Comparison of ENCODE assay signal across 19 mouse cellular contexts in the genomic region with DNA sequence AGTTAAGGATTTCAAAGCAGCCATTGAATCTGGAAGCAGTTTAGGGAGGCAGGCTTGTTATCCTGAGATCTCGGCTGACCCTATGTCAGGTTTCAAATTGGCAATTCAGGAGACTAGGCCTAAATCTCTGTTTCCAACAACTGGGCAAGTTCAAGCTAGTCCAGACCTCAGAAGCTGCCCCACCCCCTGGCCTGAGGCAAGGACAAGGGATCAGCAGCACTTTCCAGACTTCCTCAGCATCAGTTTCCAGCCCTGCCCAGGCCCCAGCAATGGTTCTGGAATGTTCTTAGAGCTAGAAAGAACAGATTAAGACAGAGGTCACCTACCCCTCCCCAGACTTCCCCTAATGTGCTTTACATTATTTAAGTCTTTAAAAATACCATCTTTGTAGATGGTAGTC. TPM values are rescaled to one million over a fixed set of nuclear protein-coding genes. Genes with fewer than 3 reads are reported as not detected.
A peak's percentile ranks its signal among the peaks of the same experiment; 100 is the strongest.
DNase-seq lines count a peak whose midpoint lies in the region; ATAC-seq and TF ChIP-seq lines count a peak whose summit lies in the region.
"Had no signal": no experiment of that assay in that cellular context is flagged by ENCODE, and none has a peak within 500 bp of the region (broad histone marks: within the 10 kb centered on the region; RNA-seq: fewer than 3 reads in every experiment).

No protein-coding gene starts in this region.

- H3K27ac ChIP-seq in kidney, embryonic 14.5 days (ENCODE audit: low read depth, low read length) = no peak overlapping the region
- H3K27ac ChIP-seq in embryonic facial prominence, embryonic 11.5 days (replicated peaks; ENCODE audit: low read depth, low read length) = no peak overlapping the region
- H3K27ac ChIP-seq in kidney, embryonic 16.5 days (ENCODE audit: low read length) = peak overlapping the region; percentile 28; the same call in 1 of the 2 replicates
- 0 out of 2 replicates have a peak overlapping the region, but pooled peaks have one; percentile 42 for H3K27ac ChIP-seq in limb, embryonic 11.5 days (replicated peaks; ENCODE audit: low read depth, low read length)
- no peak overlapping the region for H3K27ac ChIP-seq in cerebellum, adult 2 months (ENCODE audit: insufficient read depth, low read length)
- H3K27ac ChIP-seq: embryonic facial prominence, embryonic 15.5 days; midbrain, embryonic 15.5 days had no signal

- peak; percentile 62 for DNase-seq in kidney, adult 11 months
- DNase-seq in embryonic facial prominence, embryonic 11.5 days (ENCODE audit: low spot score) = peak; percentile 59
- peak; percentile 58 for DNase-seq in limb, embryonic 11.5 days (ENCODE audit: low spot score)
- DNase-seq in ovary, postnatal 36 days (ENCODE audit: low spot score) = no peak
- DNase-seq in cerebellum, postnatal 4 days (ENCODE audit: low spot score in 2 of 2) = no peak
- no peak for DNase-seq in cerebellum, adult 2 months
- DNase-seq: adrenal gland, adult 8-10 months; cerebellum, postnatal 14 days; forebrain, postnatal 0 days; layer of hippocampus, postnatal 36 days; lung, adult 18-20 months; right cerebral cortex, postnatal 25 days had no signal

- no peak overlapping the region for H3K4me2 ChIP-seq in kidney, embryonic 14.5 days (replicated peaks; ENCODE audit: low read depth, low read length)
- H3K4me2 ChIP-seq in embryonic facial prominence, embryonic 11.5 days (ENCODE audit: low read depth, low read length) = no peak overlapping the region
- H3K4me2 ChIP-seq in kidney, embryonic 16.5 days (replicated peaks; ENCODE audit: low read depth, low read length) = no peak overlapping the region
- no peak overlapping the region for H3K4me2 ChIP-seq in limb, embryonic 11.5 days (ENCODE audit: low read depth, severe bottlenecking)
- H3K4me2 ChIP-seq: embryonic facial prominence, embryonic 15.5 days; midbrain, embryonic 15.5 days had no signal

- no peak overlapping the region for H3K9ac ChIP-seq in kidney, embryonic 14.5 days (ENCODE audit: low read depth, low read length)
- no peak overlapping the region for H3K9ac ChIP-seq in embryonic facial prominence, embryonic 11.5 days (replicated peaks; ENCODE audit: low read length)
- no peak overlapping the region for H3K9ac ChIP-seq in kidney, embryonic 16.5 days (replicated peaks; ENCODE audit: low read length)
- H3K9ac ChIP-seq in limb, embryonic 11.5 days (ENCODE audit: low read length) = no peak overlapping the region
- H3K9ac ChIP-seq: embryonic facial prominence, embryonic 15.5 days; forebrain, postnatal 0 days; midbrain, embryonic 15.5 days had no signal

- WGBS in kidney, embryonic 14.5 days = 33% methylated on average over 1 of the region's 1 CpGs
- 30% methylated on average over 1 of the region's 1 CpGs for WGBS in embryonic facial prominence, embryonic 11.5 days
- WGBS in kidney, embryonic 16.5 days = 50% methylated on average over 1 of the region's 1 CpGs
- WGBS in limb, embryonic 11.5 days = 0% methylated on average over 1 of the region's 1 CpGs
- WGBS in cerebellum, adult 2 months = 88% methylated on average over 1 of the region's 1 CpGs

- no peak for ATAC-seq in kidney, embryonic 14.5 days (ENCODE audit: low FRiP score, low TSS enrichment)
- ATAC-seq in embryonic facial prominence, embryonic 11.5 days (replicated peaks; ENCODE audit: insufficient number of reproducible peaks, low FRiP score, low TSS enrichment, low read depth) = no peak; the same call in 1 of the 2 replicates
- no peak for ATAC-seq in kidney, embryonic 16.5 days (ENCODE audit: low FRiP score, low TSS enrichment)
- ATAC-seq in limb, embryonic 11.5 days (ENCODE audit: insufficient number of reproducible peaks, low FRiP score, low TSS enrichment, low read depth) = 0 out of 2 replicates have a peak, but pooled peaks have one; percentile 14
- ATAC-seq: forebrain, postnatal 0 days; inflammation-experienced regulatory T-cells, adult 6 months; midbrain, embryonic 15.5 days had no signal

- H3K9me3 ChIP-seq in kidney, embryonic 14.5 days (ENCODE audit: control insufficient read depth, low read length) = no peaks in the 10 kb centered on the region
- H3K9me3 ChIP-seq in embryonic facial prominence, embryonic 11.5 days (replicated peaks; ENCODE audit: control insufficient read depth, low read length) = no peaks in the 10 kb centered on the region
- H3K9me3 ChIP-seq in kidney, embryonic 16.5 days (ENCODE audit: low read length) = no peaks in the 10 kb centered on the region
- H3K9me3 ChIP-seq in limb, embryonic 11.5 days (ENCODE audit: control insufficient read depth, low read length) = no peaks in the 10 kb centered on the region
- H3K9me3 ChIP-seq: embryonic facial prominence, embryonic 15.5 days; midbrain, embryonic 15.5 days had no signal

- peaks cover 11% of the 10 kb centered on the region; the same call in 1 of the 2 replicates for H3K4me1 ChIP-seq in kidney, embryonic 14.5 days (ENCODE audit: control insufficient read depth, insufficient read depth, low read length)
- no peaks in the 10 kb centered on the region for H3K4me1 ChIP-seq in embryonic facial prominence, embryonic 11.5 days (ENCODE audit: control insufficient read depth, insufficient read depth, low read length)
- H3K4me1 ChIP-seq in kidney, embryonic 16.5 days (ENCODE audit: insufficient read depth, low read length) = peaks cover 24% of the 10 kb centered on the region
- peaks cover 15% of the 10 kb centered on the region for H3K4me1 ChIP-seq in limb, embryonic 11.5 days (ENCODE audit: control insufficient read depth, insufficient read depth, low read length)
- H3K4me1 ChIP-seq in cerebellum, adult 2 months (ENCODE audit: control insufficient read depth, insufficient read depth, low read length) = no peaks in the 10 kb centered on the region
- H3K4me1 ChIP-seq: embryonic facial prominence, embryonic 15.5 days; midbrain, embryonic 15.5 days had no signal

- no peak for TF ChIP-seq CTCF in cerebellum, adult 2 months (IDR thresholded peaks at IDR 0.05; ENCODE audit: borderline replicate concordance, insufficient read depth, low read depth, low read length)

- no peak for TF ChIP-seq POLR2A in cerebellum, adult 2 months (IDR thresholded peaks at IDR 0.05; ENCODE audit: borderline replicate concordance, insufficient read depth, low read length)

- H3K4me3 ChIP-seq in kidney, embryonic 14.5 days (ENCODE audit: low read length) = no peak overlapping the region
- H3K4me3 ChIP-seq in embryonic facial prominence, embryonic 11.5 days (ENCODE audit: low read depth, low read length) = no peak overlapping the region
- H3K4me3 ChIP-seq in kidney, embryonic 16.5 days (ENCODE audit: low read length) = no peak overlapping the region
- H3K4me3 ChIP-seq in limb, embryonic 11.5 days (ENCODE audit: low read depth, low read length) = no peak overlapping the region
- H3K4me3 ChIP-seq in cerebellum, adult 2 months (replicated peaks; ENCODE audit: insufficient read depth, low read depth, low read length) = no peak overlapping the region
- H3K4me3 ChIP-seq: embryonic facial prominence, embryonic 15.5 days; midbrain, embryonic 15.5 days; myocyte had no signal

- no peaks in the 10 kb centered on the region for H3K27me3 ChIP-seq in kidney, embryonic 14.5 days (ENCODE audit: control insufficient read depth, insufficient read depth, low read length)
- H3K27me3 ChIP-seq in embryonic facial prominence, embryonic 11.5 days (ENCODE audit: control insufficient read depth, insufficient read depth, low read length) = no peaks in the 10 kb centered on the region
- no peaks in the 10 kb centered on the region for H3K27me3 ChIP-seq in kidney, embryonic 16.5 days (ENCODE audit: insufficient read depth, low read length)
- no peaks in the 10 kb centered on the region for H3K27me3 ChIP-seq in limb, embryonic 11.5 days (ENCODE audit: control insufficient read depth, insufficient read depth, low read length)
- no peaks in the 10 kb centered on the region for H3K27me3 ChIP-seq in cerebellum, adult 2 months (ENCODE audit: control insufficient read depth, insufficient read depth, low read length)
- H3K27me3 ChIP-seq: embryonic facial prominence, embryonic 15.5 days; midbrain, embryonic 15.5 days had no signal

- no peaks in the 10 kb centered on the region for H3K36me3 ChIP-seq in kidney, embryonic 14.5 days (ENCODE audit: control insufficient read depth, insufficient read depth, low read length)
- H3K36me3 ChIP-seq in embryonic facial prominence, embryonic 11.5 days (replicated peaks; ENCODE audit: control insufficient read depth, insufficient read depth, low read depth, low read length) = no peaks in the 10 kb centered on the region
- H3K36me3 ChIP-seq in kidney, embryonic 16.5 days (ENCODE audit: insufficient read depth, low read length) = no peaks in the 10 kb centered on the region
- no peaks in the 10 kb centered on the region for H3K36me3 ChIP-seq in limb, embryonic 11.5 days (ENCODE audit: control insufficient read depth, insufficient read depth, low read length)
- H3K36me3 ChIP-seq: embryonic facial prominence, embryonic 15.5 days; midbrain, embryonic 15.5 days had no signal

RNA-seq across cellular contexts. Expression of a gene that starts 36.1 kb away (rescaled TPM):
- polyA plus RNA-seq in kidney, embryonic 14.5 days (2014; fragmentation: Nextera tagmentation; extraction: Ambion mirVana) = 0.29 and 0.31 TPM in 2 replicates
- 0.31 TPM in 1 of 2 replicates, not detected in the other for polyA plus RNA-seq in embryonic facial prominence, embryonic 11.5 days (2014; fragmentation: Nextera tagmentation; extraction: Ambion mirVana)
- 0.32 and 0.39 TPM in 2 replicates for polyA plus RNA-seq in kidney, embryonic 16.5 days (2015; fragmentation: Nextera tagmentation; extraction: Ambion mirVana)
- polyA plus RNA-seq in limb, embryonic 11.5 days (2014; fragmentation: Nextera tagmentation; extraction: Ambion mirVana) = 0.11 and 0.31 TPM in 2 replicates
- not detected in 2 replicates for polyA plus RNA-seq in cerebellum, adult 2 months (2012; rRNA removed)
- polyA plus RNA-seq: forebrain, postnatal 0 days; myocyte; neural tube, embryonic 14.5 days had no signal

Comparison
In these comparisons a context has a peak if more than half of its experiments do, and no peak if none do; other contexts are left out.
1. H3K27ac ChIP-seq: peak in kidney, embryonic 16.5 days (single experiment) and limb, embryonic 11.5 days (single experiment); none in kidney, embryonic 14.5 days (single experiment), embryonic facial prominence, embryonic 11.5 days (single experiment) and cerebellum, adult 2 months (single experiment).
2. DNase-seq: peak in kidney, adult 11 months (single experiment), embryonic facial prominence, embryonic 11.5 days (single experiment) and limb, embryonic 11.5 days (single experiment); none in ovary, postnatal 36 days (single experiment), cerebellum, postnatal 4 days (0 of 2) and cerebellum, adult 2 months (0 of 2).